Mouse (Mus musculus) cerebellum, postnatal 36 days (tissue): Measurements from ENCODE around the gene Prr3.
"Not testable (repeated sequence)": the region's sequence is repeated elsewhere in the genome, so short reads cannot be mapped to it uniquely, and the experiment has no call there.

Experiments
- DNase-seq, 2 experiments: peaks; one replicate each; pipeline ENCODE4 v3.0.0; 2021 to 2022; ENCODE audit warnings: mixed read lengths in 2 of 2

Prr3 gene

GRCm38 (mm10) chr17:35937700-35938348 is 42.2 kb downstream of the Prr3 start:
- DNase-seq = peak; percentile 50 to 52

DNA sequence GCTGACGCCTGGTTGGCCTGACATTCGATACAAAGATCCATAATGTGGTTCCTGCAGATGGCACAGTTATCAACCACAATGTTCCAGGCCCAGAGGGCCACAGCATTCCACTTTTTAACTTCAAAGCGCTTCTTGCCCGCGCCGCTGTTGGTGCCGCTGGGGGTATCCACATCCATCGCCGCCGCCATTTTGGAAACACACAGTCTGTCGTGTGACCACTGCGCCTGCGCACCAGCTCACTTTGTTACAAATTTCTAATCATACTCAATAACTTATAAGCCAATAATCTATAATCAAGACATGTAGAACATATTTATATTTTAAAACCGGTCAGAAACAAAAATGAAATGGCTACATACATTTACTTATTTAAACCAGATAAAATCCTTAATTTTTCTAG is 44.3 kb downstream of the Prr3 start:
- not testable (repeated sequence) for DNase-seq

- DNase-seq = no peak
These were observed 47.4 kb downstream of the Prr3 start for GRCm38 (mm10) chr17:35932608-35933007.

- DNase-seq = no peak
These were observed 49.4 kb downstream of the Prr3 start for GRCm38 (mm10) chr17:35930627-35931026.

DNA sequence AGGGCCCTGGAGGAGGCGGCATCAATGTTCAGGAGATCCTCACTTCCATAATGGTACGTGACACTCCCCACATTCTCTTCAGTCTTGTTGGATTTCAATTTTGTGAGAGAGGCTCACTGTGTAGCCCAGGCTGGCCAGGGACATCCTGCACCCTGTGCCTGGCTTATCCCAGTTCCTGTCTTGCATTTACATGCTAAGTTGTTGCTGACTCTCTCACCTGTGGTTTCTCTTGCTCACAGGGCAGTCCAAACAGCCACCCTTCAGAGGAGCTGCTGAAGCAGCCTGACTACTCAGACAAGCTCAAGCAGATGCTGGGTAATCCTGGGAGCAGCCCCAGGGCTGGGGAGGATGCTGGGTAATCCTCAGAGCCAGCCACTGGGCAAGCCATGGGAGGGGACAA is 50.5 kb downstream of the Prr3 start:
- DNase-seq = no peak

GRCm38 (mm10) chr17:35927471-35927870 is 52.6 kb downstream of the Prr3 start:
- no peak for DNase-seq

DNA sequence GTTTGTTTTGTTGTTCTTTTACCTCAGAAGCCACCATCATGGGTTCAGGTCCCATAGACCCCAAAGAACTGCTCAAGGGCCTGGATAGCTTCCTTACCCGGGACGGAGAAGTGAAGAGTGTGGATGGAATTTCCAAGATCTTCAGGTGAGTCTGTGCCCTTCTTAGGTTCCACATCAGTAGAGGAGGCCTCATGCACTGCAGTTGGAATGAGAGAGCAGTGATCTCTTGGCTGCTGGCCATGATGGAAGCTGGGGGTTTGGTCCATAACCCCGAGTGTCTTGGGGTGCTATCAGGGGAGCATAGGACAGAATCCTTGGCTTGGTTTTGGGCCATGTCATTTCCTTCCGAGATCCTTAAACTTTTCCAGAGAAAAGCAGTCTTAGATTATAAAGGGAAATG is 56.8 kb downstream of the Prr3 start:
- DNase-seq = no peak

- DNase-seq = no peak
These were observed 57.5 kb downstream of the Prr3 start for GRCm38 (mm10) chr17:35922566-35922965.
